Mouse (Mus musculus) MEL (cell line): ENCODE results near the gene Nrp1. TPM values are rescaled to one million over a fixed set of nuclear protein-coding genes. Genes with fewer than 3 reads are reported as not detected.

Experiments
- DNase-seq: peaks from one replicate; pipeline ENCODE4 v3.0.0; 2011; ENCODE audit warnings: low read depth, low spot score
- H3K27ac ChIP-seq: 2 replicates; pipeline ENCODE4 v1.5.1; 2012; ENCODE audit warnings: low read depth, mild to moderate bottlenecking, control low read depth, low read length, moderate library complexity; ENCODE audit not compliant: control insufficient read depth
- H3K27me3 ChIP-seq, 2 experiments: fragments of 150-350 bp in 1 of 2; sonication (generic) in 1 of 2; 2 replicates each; pipeline ENCODE4 v1.6.1; 2012; ENCODE audit warnings: low read length in 2 of 2, mild to moderate bottlenecking in 2 of 2, improper control_type of control experiment in 1 of 2, moderate library complexity in 1 of 2; ENCODE audit not compliant: insufficient read depth in 2 of 2, control insufficient read depth in 1 of 2
- H3K36me3 ChIP-seq, 2 experiments: 2 replicates each; pipeline ENCODE4 v1.6.1; 2012 to 2014; ENCODE audit warnings: low read length in 2 of 2, improper control_type of control experiment in 1 of 2, inconsistent platforms in 1 of 2, mild to moderate bottlenecking in 1 of 2; ENCODE audit not compliant: insufficient read depth in 2 of 2, control insufficient read depth in 1 of 2
- H3K4me1 ChIP-seq, 2 experiments: fragments of 150-350 bp in 1 of 2; sonication (generic) in 1 of 2; 2 replicates each; pipeline ENCODE4 v1.6.1; 2012; ENCODE audit warnings: low read length in 2 of 2, improper control_type of control experiment in 1 of 2, mild to moderate bottlenecking in 1 of 2; ENCODE audit not compliant: insufficient read depth in 2 of 2, control insufficient read depth in 1 of 2
- H3K4me3 ChIP-seq, 2 experiments: fragments of 150-350 bp in 1 of 2; sonication (generic) in 1 of 2; 2 replicates each; pipeline ENCODE4 v1.5.1; 2012; ENCODE audit warnings: low read depth in 2 of 2, low read length in 2 of 2, mild to moderate bottlenecking in 2 of 2, moderate library complexity in 2 of 2, control low read depth in 1 of 2, improper control_type of control experiment in 1 of 2; ENCODE audit not compliant: control insufficient read depth in 1 of 2, insufficient read depth in 1 of 2
- H3K79me2 ChIP-seq: 2 replicates; pipeline ENCODE4 v1.6.1; 2012; ENCODE audit warnings: mild to moderate bottlenecking, low read length, moderate library complexity; ENCODE audit not compliant: control insufficient read depth, poor library complexity, insufficient read depth
- H3K9ac ChIP-seq: 2 replicates; pipeline ENCODE4 v1.6.1; 2012; ENCODE audit warnings: low read depth, mild to moderate bottlenecking, control low read depth, low read length, moderate library complexity; ENCODE audit not compliant: control insufficient read depth, poor library complexity, severe bottlenecking
- H3K9me3 ChIP-seq: fragments of 150-350 bp; sonication (generic); replicated peaks from 2 replicates; pipeline ENCODE4 v1.6.1; 2012; ENCODE audit warnings: mild to moderate bottlenecking, low read length, improper control_type of control experiment, moderate library complexity; ENCODE audit not compliant: insufficient read depth
- CHD1 ChIP-seq: IDR thresholded peaks from 2 replicates; pipeline ENCODE4 v1.6.1; 2012; ENCODE audit warnings: low read depth, mild to moderate bottlenecking, inconsistent platforms, low read length, improper control_type of control experiment
- CHD2 ChIP-seq: IDR thresholded peaks from 2 replicates; pipeline ENCODE4 v1.6.1; 2011; ENCODE audit warnings: low read length, improper control_type of control experiment
- EP300 ChIP-seq, 2 experiments: IDR thresholded peaks; 2 replicates each; pipeline ENCODE4 v1.6.1; 2011; ENCODE audit warnings: improper control_type of control experiment in 2 of 2, low read length in 2 of 2, low read depth in 1 of 2, mild to moderate bottlenecking in 1 of 2
- GABPA ChIP-seq: IDR thresholded peaks from 2 replicates; pipeline ENCODE4 v1.6.1; 2012; ENCODE audit warnings: low read depth, mild to moderate bottlenecking, inconsistent platforms, low read length, improper control_type of control experiment, moderate library complexity
- GATA1 ChIP-seq: IDR thresholded peaks from 2 replicates; pipeline ENCODE4 v1.6.1; 2011; ENCODE audit warnings: low read depth, low read length, improper control_type of control experiment
- JUND ChIP-seq: IDR thresholded peaks from 2 replicates; pipeline ENCODE4 v1.6.1; 2011; ENCODE audit warnings: low read depth, mild to moderate bottlenecking, improper control_type of control experiment, low read length
- MAFK ChIP-seq: IDR thresholded peaks from 2 replicates; pipeline ENCODE4 v1.6.1; 2011; ENCODE audit warnings: low read depth, mild to moderate bottlenecking, low read length, improper control_type of control experiment, borderline replicate concordance
- MXI1 ChIP-seq: IDR thresholded peaks from 2 replicates; pipeline ENCODE4 v1.6.1; 2011; ENCODE audit warnings: mild to moderate bottlenecking, low read depth, low read length, improper control_type of control experiment
- NRF1 ChIP-seq: IDR thresholded peaks from 2 replicates; pipeline ENCODE4 v1.6.1; 2014; ENCODE audit warnings: low read depth, mild to moderate bottlenecking, inconsistent platforms, low read length, improper control_type of control experiment, moderate library complexity; ENCODE audit not compliant: poor library complexity, insufficient read depth, severe bottlenecking
- POLR2A ChIP-seq, 2 experiments: IDR thresholded peaks; 2 replicates each; pipeline ENCODE4 v1.6.1; 2011 to 2012; ENCODE audit warnings: low read length in 2 of 2, mild to moderate bottlenecking in 2 of 2, control low read depth in 1 of 2, improper control_type of control experiment in 1 of 2, low read depth in 1 of 2, moderate library complexity in 1 of 2; ENCODE audit not compliant: control insufficient read depth in 1 of 2, insufficient read depth in 1 of 2, poor library complexity in 1 of 2
- RCOR1 ChIP-seq: IDR thresholded peaks from 2 replicates; pipeline ENCODE4 v1.6.1; 2012; ENCODE audit warnings: low read depth, mild to moderate bottlenecking, inconsistent platforms, low read length, improper control_type of control experiment
- TAL1 ChIP-seq: IDR thresholded peaks from 2 replicates; pipeline ENCODE4 v1.6.1; 2012; ENCODE audit warnings: mild to moderate bottlenecking, inconsistent platforms, low read length, moderate library complexity, mixed read lengths
- UBTF ChIP-seq: IDR thresholded peaks from 2 replicates; pipeline ENCODE4 v1.6.1; 2012; ENCODE audit warnings: low read depth, mild to moderate bottlenecking, inconsistent platforms, low read length, improper control_type of control experiment, moderate library complexity, borderline replicate concordance; ENCODE audit not compliant: insufficient read depth
- USF1 ChIP-seq: IDR thresholded peaks from 2 replicates; pipeline ENCODE4 v1.6.1; 2014; ENCODE audit warnings: low read depth, mild to moderate bottlenecking, inconsistent platforms, low read length, improper control_type of control experiment, moderate library complexity
- USF2 ChIP-seq, 2 experiments: IDR thresholded peaks; 2 replicates each; pipeline ENCODE4 v1.6.1; 2011 to 2012; ENCODE audit warnings: improper control_type of control experiment in 2 of 2, low read length in 2 of 2, borderline replicate concordance in 1 of 2, inconsistent platforms in 1 of 2, low read depth in 1 of 2, mild to moderate bottlenecking in 1 of 2; ENCODE audit not compliant: insufficient read depth in 1 of 2
- ZKSCAN1 ChIP-seq: IDR thresholded peaks from 2 replicates; pipeline ENCODE4 v1.6.1; 2012; ENCODE audit warnings: low read depth, mild to moderate bottlenecking, inconsistent platforms, low read length, improper control_type of control experiment, moderate library complexity
- polyA plus RNA-seq, 2 experiments: library from polyadenylated mRNA; stranded (reverse) in 1 of 2; unstranded in 1 of 2; fragments of >175 nt in 1 of 2; fragments of >200 nt in 1 of 2; gene quantifications; 2 replicates each; pipeline versions ENCODE4 v1.2.1 to v1.2.4; 2012; ENCODE audit warnings: low replicate concordance in 2 of 2, low read depth in 1 of 2; ENCODE audit not compliant: insufficient read length in 2 of 2, insufficient read depth in 1 of 2, missing spikeins in 1 of 2
- total RNA-seq: library from RNA; depleted of rRNA; stranded (reverse); fragments of 300-350 nt; gene quantifications from 2 replicates; pipeline ENCODE4 v1.2.3, GENCODE M21; 2012

The Nrp1 gene
- total and polyA plus RNA-seq, 3 experiments: not detected

DNA sequence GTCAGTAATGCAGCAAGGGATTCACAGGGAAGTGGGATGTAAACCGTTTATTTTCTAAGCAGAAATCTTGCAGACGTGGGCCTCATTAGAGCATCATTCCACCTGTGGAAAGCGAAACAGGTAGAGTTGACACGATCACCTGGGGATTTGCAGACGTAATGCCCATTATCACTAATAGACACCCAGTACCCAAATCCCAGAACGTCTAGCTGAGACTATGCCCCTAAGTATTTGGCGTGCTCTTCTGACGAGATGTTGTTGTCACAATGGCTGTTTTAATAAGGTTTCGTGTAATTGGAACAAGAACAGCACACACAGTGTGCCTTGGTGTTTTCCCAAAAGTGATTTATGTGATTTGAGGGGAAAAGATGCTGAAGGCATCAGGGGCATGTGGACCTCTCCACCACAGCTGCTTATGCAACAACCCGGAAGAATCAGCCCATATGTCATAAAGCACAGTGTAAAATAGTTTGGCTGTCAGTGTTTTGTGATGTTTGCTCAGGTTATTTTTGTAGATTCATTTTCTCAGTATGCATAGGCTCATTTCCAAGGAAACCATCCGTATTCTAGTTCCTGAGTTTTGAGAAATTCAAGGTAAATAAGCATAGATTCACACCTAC, 40.2 kb downstream of the Nrp1 start:
- TF ChIP-seq USF1: no peak
- TF ChIP-seq USF2 (IDR thresholded peaks at IDR 0.05; ENCODE audit: borderline replicate concordance in 1 of 2, insufficient read depth in 1 of 2, low read depth in 1 of 2, low read length in 2 of 2): no peak
- TF ChIP-seq CHD1: no peak
- TF ChIP-seq RCOR1: no peak
- TF ChIP-seq NRF1: no peak
- TF ChIP-seq MXI1: no peak
- TF ChIP-seq TAL1: no peak
- no peak for TF ChIP-seq EP300 (IDR thresholded peaks at IDR 0.05; ENCODE audit: low read depth in 1 of 2, low read length in 2 of 2)
- no peak for TF ChIP-seq JUND
- no peak for TF ChIP-seq GATA1
- no peak overlapping the region for H3K4me3 ChIP-seq

GRCm38 (mm10) chr8:128400286-128400685, 41.9 kb downstream of the Nrp1 start:
- Histone ChIP-seq H3K9me3 (no peaks in the 10 kb centered on the region), H3K9ac (no peak overlapping the region)
- no peak for TF ChIP-seq POLR2A (IDR thresholded peaks at IDR 0.05; ENCODE audit: control insufficient read depth in 1 of 2, insufficient read depth in 1 of 2, low read depth in 1 of 2, low read length in 2 of 2, poor library complexity in 1 of 2)
- no peak for TF ChIP-seq ZKSCAN1
- TF ChIP-seq USF2 (IDR thresholded peaks at IDR 0.05; ENCODE audit: borderline replicate concordance in 1 of 2, insufficient read depth in 1 of 2, low read depth in 1 of 2, low read length in 2 of 2): no peak
- no peak for TF ChIP-seq UBTF
- TF ChIP-seq USF1: no peak
- no peak for TF ChIP-seq MXI1
- no peak for TF ChIP-seq GABPA
- TF ChIP-seq, all 39 proteins: peak for 0
- Histone ChIP-seq H3K27me3 (no peaks in the 10 kb centered on the region), H3K79me2 (no peaks in the 10 kb centered on the region), H3K4me3 (no peak overlapping the region), H3K36me3 (no peaks in the 10 kb centered on the region), H3K4me1 (no peaks in the 10 kb centered on the region), H3K27ac (no peak overlapping the region)
- no peak for DNase-seq

More for the DNA sequence above, 40.2 kb downstream of the Nrp1 start:
- DNase-seq: no peak
- H3K4me1 ChIP-seq: no peaks in the 10 kb centered on the region
- no peaks in the 10 kb centered on the region for H3K36me3 ChIP-seq
- no peaks in the 10 kb centered on the region for H3K27me3 ChIP-seq
- no peaks in the 10 kb centered on the region for H3K79me2 ChIP-seq
- no peaks in the 10 kb centered on the region for H3K9me3 ChIP-seq
- no peak overlapping the region for H3K27ac ChIP-seq
- no peak overlapping the region for H3K9ac ChIP-seq

- Histone ChIP-seq H3K79me2 (no peaks in the 10 kb centered on the region), H3K27me3 (no peaks in the 10 kb centered on the region), H3K27ac (no peak overlapping the region), H3K9ac (no peak overlapping the region), H3K36me3 (no peaks in the 10 kb centered on the region), H3K4me1 (no peaks in the 10 kb centered on the region), H3K9me3 (no peaks in the 10 kb centered on the region), H3K4me3 (no peak overlapping the region)
- TF ChIP-seq CHD2 (no peak), UBTF (no peak), MAFK (no peak), USF2 (IDR thresholded peaks at IDR 0.05; ENCODE audit: borderline replicate concordance in 1 of 2, insufficient read depth in 1 of 2, low read depth in 1 of 2, low read length in 2 of 2) (no peak), POLR2A (IDR thresholded peaks at IDR 0.05; ENCODE audit: control insufficient read depth in 1 of 2, insufficient read depth in 1 of 2, low read depth in 1 of 2, low read length in 2 of 2, poor library complexity in 1 of 2) (no peak)
- no peak for DNase-seq
Measured at GRCm38 (mm10) chr8:128404876-128405275, 46.5 kb downstream of the Nrp1 start.
